Mouse (Mus musculus) heart, embryonic 15.5 days (tissue): Measurements from ENCODE around the gene Tmsb4x. TPM values are rescaled to one million over a fixed set of nuclear protein-coding genes. Genes with fewer than 3 reads are reported as not detected.

Experiments
- ATAC-seq: fragments of 200-750 bp; cut with Nextera tagmentation; replicated peaks from 2 replicates; pipeline ENCODE4 v1.8.0; 2017; ENCODE audit warnings: low read depth, moderate TSS enrichment; ENCODE audit not compliant: insufficient number of reproducible peaks, insufficient read depth, low FRiP score
- H3K27ac ChIP-seq: fragments of 300-500 bp; sonication (generic); 2 replicates; pipeline ENCODE4 v1.5.1; 2015; ENCODE audit warnings: mild to moderate bottlenecking, inconsistent platforms
- H3K27me3 ChIP-seq: fragments of 300-500 bp; sonication (generic); 2 replicates; pipeline ENCODE4 v1.6.1; 2015; ENCODE audit warnings: inconsistent platforms
- H3K36me3 ChIP-seq: fragments of 300-500 bp; sonication (generic); 2 replicates; pipeline ENCODE4 v1.6.1; 2015; ENCODE audit warnings: mild to moderate bottlenecking, inconsistent platforms
- H3K4me1 ChIP-seq: fragments of 300-500 bp; sonication (generic); replicated peaks from 2 replicates; pipeline ENCODE4 v1.6.1; 2015; ENCODE audit warnings: inconsistent platforms
- H3K4me2 ChIP-seq: fragments of 300-500 bp; sonication (generic); 2 replicates; pipeline ENCODE4 v1.6.1; 2015; ENCODE audit warnings: inconsistent platforms, mild to moderate bottlenecking, moderate library complexity
- H3K4me3 ChIP-seq: fragments of 300-500 bp; sonication (generic); 2 replicates; pipeline ENCODE4 v1.5.1; 2015; ENCODE audit warnings: mild to moderate bottlenecking, inconsistent platforms
- H3K9ac ChIP-seq: fragments of 300-500 bp; sonication (generic); 2 replicates; pipeline ENCODE4 v1.6.1; 2015; ENCODE audit warnings: mild to moderate bottlenecking, inconsistent platforms
- H3K9me3 ChIP-seq: fragments of 300-500 bp; sonication (generic); replicated peaks from 2 replicates; pipeline ENCODE4 v1.6.1; 2016; ENCODE audit warnings: inconsistent platforms
- WGBS: fragments of 180-500 bp; shearing (Covaris S2); methylation state at CpG from one replicate; pipeline ENCODE4 v1.1.7; 2015; ENCODE audit warnings: mixed read lengths; 5-methylcytosine and 5-hydroxymethylcytosine counted together
- polyA plus RNA-seq: library from polyadenylated mRNA; unstranded; fragments of >200 nt; fragmentation: Nextera tagmentation; extraction: Ambion mirVana; gene quantifications from 2 replicates; pipeline ENCODE4 v1.2.1, GENCODE M21; 2015

Tmsb4x gene
- 2,285 and 2,968 TPM in 2 replicates for polyA plus RNA-seq

- ATAC-seq = peak; percentile 88
- Histone ChIP-seq H3K27ac (peak within 1 kb of the TSS; percentile 91), H3K4me2 (peak within 1 kb of the TSS; percentile 61), H3K27me3 (no peaks in the 10 kb centered on the region), H3K9ac (peak within 1 kb of the TSS; percentile 72), H3K36me3 (0 out of 2 replicates have a peak, but pooled peaks cover 3% of the 10 kb centered on the region), H3K9me3 (no peaks in the 10 kb centered on the region), H3K4me1 (peaks cover 2% of the 10 kb centered on the region), H3K4me3 (peak within 1 kb of the TSS; percentile 62)
- 20% methylated on average over 39 of the region's 39 CpGs for WGBS
These were observed at the start of gene Tmsb4x for GRCm38 (mm10) chrX:167208978-167209754. Gene Tmsb4x (minus strand): TSS chrX:167209315.

DNA sequence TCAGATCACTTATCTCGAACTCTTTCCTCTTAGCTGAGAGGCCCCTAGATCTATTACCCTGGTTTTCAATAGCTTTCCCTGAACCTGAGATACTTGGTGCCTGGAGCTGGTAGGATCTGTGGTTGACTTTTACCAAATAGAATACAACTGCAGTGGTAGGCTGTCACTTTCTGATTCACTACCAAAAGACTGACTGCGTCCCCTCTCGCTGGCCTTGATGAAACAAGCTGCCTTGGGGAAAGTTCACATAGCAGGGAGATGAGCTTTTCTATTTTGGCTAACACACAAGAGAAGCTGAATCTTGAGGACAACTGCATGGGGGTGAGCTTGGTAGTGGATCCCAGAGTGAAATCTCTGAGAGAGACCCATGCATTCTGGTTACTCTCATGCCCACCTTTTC, 32.6 kb upstream of the Tmsb4x start:
- ATAC-seq = no peak
- H3K27ac ChIP-seq = no peak overlapping the region
- WGBS = 90% methylated on average over 3 of the region's 3 CpGs

GRCm38 (mm10) chrX:167239293-167239921, 30.3 kb upstream of the Tmsb4x start:
- Histone ChIP-seq H3K36me3 (no peaks in the 10 kb centered on the region), H3K9me3 (no peaks in the 10 kb centered on the region), H3K27ac (no peak overlapping the region), H3K4me1 (no peaks in the 10 kb centered on the region), H3K4me3 (no peak overlapping the region), H3K9ac (no peak overlapping the region), H3K27me3 (no peaks in the 10 kb centered on the region), H3K4me2 (no peak overlapping the region)
- WGBS = 60% methylated on average over 9 of the region's 9 CpGs
- ATAC-seq = no peak

More for the DNA sequence above, 32.6 kb upstream of the Tmsb4x start:
- no peak overlapping the region for H3K9ac ChIP-seq
- no peaks in the 10 kb centered on the region for H3K27me3 ChIP-seq
- no peaks in the 10 kb centered on the region for H3K36me3 ChIP-seq
- H3K4me2 ChIP-seq = no peak overlapping the region
- H3K4me1 ChIP-seq = no peaks in the 10 kb centered on the region
- H3K4me3 ChIP-seq = no peak overlapping the region
- H3K9me3 ChIP-seq = no peaks in the 10 kb centered on the region

GRCm38 (mm10) chrX:167233104-167233687, 24.1 kb upstream of the Tmsb4x start:
- Histone ChIP-seq H3K36me3 (no peaks in the 10 kb centered on the region), H3K9ac (no peak overlapping the region), H3K27me3 (no peaks in the 10 kb centered on the region), H3K27ac (no peak overlapping the region), H3K9me3 (no peaks in the 10 kb centered on the region), H3K4me1 (no peaks in the 10 kb centered on the region), H3K4me3 (no peak overlapping the region), H3K4me2 (no peak overlapping the region)
- WGBS = 19% methylated on average over 9 of the region's 9 CpGs
- ATAC-seq = no peak

DNA sequence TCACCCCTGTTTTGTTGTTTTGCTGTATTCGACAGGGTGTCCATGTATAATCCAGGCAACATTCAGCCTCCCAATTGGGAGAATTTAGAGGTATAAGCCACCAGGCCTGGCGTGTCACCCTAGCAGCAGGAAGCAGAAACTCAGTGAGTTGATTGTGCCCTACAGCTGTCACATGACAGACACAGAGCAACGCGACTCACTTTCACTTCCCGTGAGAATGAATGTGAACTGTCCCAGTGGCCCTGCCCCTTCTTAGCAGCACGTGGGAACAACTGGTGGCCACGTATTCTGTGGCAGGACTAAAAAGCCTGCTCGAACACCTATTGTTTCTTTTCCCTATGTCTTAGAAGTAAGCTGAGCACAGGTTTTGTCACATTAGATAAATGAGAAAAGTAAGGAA, 22.0 kb upstream of the Tmsb4x start:
- Histone ChIP-seq H3K36me3 (no peaks in the 10 kb centered on the region), H3K27ac (no peak overlapping the region), H3K9me3 (no peaks in the 10 kb centered on the region), H3K4me3 (no peak overlapping the region), H3K4me1 (no peaks in the 10 kb centered on the region), H3K9ac (no peak overlapping the region), H3K4me2 (no peak overlapping the region), H3K27me3 (no peaks in the 10 kb centered on the region)
- 46% methylated on average over 8 of the region's 8 CpGs for WGBS
- ATAC-seq = no peak

GRCm38 (mm10) chrX:167229819-167230218, 20.7 kb upstream of the Tmsb4x start:
- Histone ChIP-seq H3K4me1 (no peaks in the 10 kb centered on the region), H3K36me3 (no peaks in the 10 kb centered on the region)
- 36% methylated on average over 1 of the region's 1 CpGs for WGBS

GRCm38 (mm10) chrX:167229206-167229605, 20.1 kb upstream of the Tmsb4x start:
- H3K4me1 ChIP-seq = no peaks in the 10 kb centered on the region
- no peak for ATAC-seq
- H3K4me2 ChIP-seq = no peak overlapping the region
- no peak overlapping the region for H3K9ac ChIP-seq
- no peaks in the 10 kb centered on the region for H3K9me3 ChIP-seq
- no peaks in the 10 kb centered on the region for H3K36me3 ChIP-seq
- H3K27me3 ChIP-seq = no peaks in the 10 kb centered on the region
- no peak overlapping the region for H3K4me3 ChIP-seq
- no peak overlapping the region for H3K27ac ChIP-seq
- WGBS = 38% methylated on average over 6 of the region's 6 CpGs

More at GRCm38 (mm10) chrX:167229819-167230218, 20.7 kb upstream of the Tmsb4x start:
- no peaks in the 10 kb centered on the region for H3K27me3 ChIP-seq
- no peak for ATAC-seq
- H3K9ac ChIP-seq = no peak overlapping the region
- no peak overlapping the region for H3K4me3 ChIP-seq
- H3K27ac ChIP-seq = no peak overlapping the region
- no peaks in the 10 kb centered on the region for H3K9me3 ChIP-seq
- H3K4me2 ChIP-seq = no peak overlapping the region

GRCm38 (mm10) chrX:167227756-167228155, 18.6 kb upstream of the Tmsb4x start:
- no peaks in the 10 kb centered on the region for H3K36me3 ChIP-seq
- no peak overlapping the region for H3K9ac ChIP-seq
- H3K9me3 ChIP-seq = no peaks in the 10 kb centered on the region
- H3K4me3 ChIP-seq = no peak overlapping the region
- no peak overlapping the region for H3K27ac ChIP-seq
- no peak overlapping the region for H3K4me2 ChIP-seq
- ATAC-seq = no peak
- 89% methylated on average over 6 of the region's 6 CpGs for whole genome bisulfite sequencing
- H3K27me3 ChIP-seq = no peaks in the 10 kb centered on the region
- H3K4me1 ChIP-seq = no peaks in the 10 kb centered on the region

GRCm38 (mm10) chrX:167227138-167227537, 18.0 kb upstream of the Tmsb4x start:
- Histone ChIP-seq H3K36me3 (no peaks in the 10 kb centered on the region), H3K9ac (no peak overlapping the region), H3K4me3 (no peak overlapping the region), H3K4me1 (no peaks in the 10 kb centered on the region), H3K27ac (no peak overlapping the region), H3K4me2 (no peak overlapping the region), H3K27me3 (no peaks in the 10 kb centered on the region), H3K9me3 (no peaks in the 10 kb centered on the region)
- WGBS = 69% methylated on average over 7 of the region's 7 CpGs
- no peak for ATAC-seq

GRCm38 (mm10) chrX:167226570-167226969, 17.5 kb upstream of the Tmsb4x start:
- Histone ChIP-seq H3K4me2 (no peak overlapping the region), H3K4me3 (no peak overlapping the region), H3K4me1 (no peaks in the 10 kb centered on the region), H3K9ac (no peak overlapping the region), H3K27me3 (no peaks in the 10 kb centered on the region), H3K36me3 (no peaks in the 10 kb centered on the region), H3K27ac (no peak overlapping the region), H3K9me3 (no peaks in the 10 kb centered on the region)
- no peak for ATAC-seq
- WGBS = 82% methylated on average over 5 of the region's 5 CpGs

DNA sequence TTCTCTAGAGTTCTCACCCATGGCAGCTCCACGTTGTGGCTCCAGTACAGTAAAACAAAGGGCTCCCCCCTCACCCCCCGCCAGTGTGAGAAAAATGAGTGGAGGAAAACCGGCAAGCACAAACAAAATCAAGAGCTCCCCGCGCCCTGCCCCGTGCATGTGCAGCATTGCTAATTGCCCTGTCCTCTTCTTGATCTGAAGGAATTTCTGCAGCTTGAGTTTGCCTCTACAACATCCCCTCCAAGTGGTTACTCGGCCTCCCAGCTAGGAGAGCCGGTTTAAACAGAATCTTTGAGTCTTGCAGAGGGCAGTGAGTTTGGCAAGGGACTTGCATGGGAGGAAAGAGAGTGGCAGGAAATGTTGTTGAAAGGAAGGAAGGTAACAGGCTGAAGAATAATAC, 3.6 kb upstream of the Tmsb4x start:
- no peak for ATAC-seq
- 27% methylated on average over 8 of the region's 8 CpGs for WGBS
- Histone ChIP-seq H3K36me3 (no peaks in the 10 kb centered on the region), H3K27ac (peak overlapping the region; percentile 45), H3K27me3 (no peaks in the 10 kb centered on the region), H3K9ac (no peak overlapping the region), H3K4me1 (peaks cover 2% of the 10 kb centered on the region), H3K4me2 (peak overlapping the region; percentile 37), H3K4me3 (no peak overlapping the region), H3K9me3 (no peaks in the 10 kb centered on the region)
